Mouse (Mus musculus): Measurements from ENCODE around the gene Klhl30. TPM values are rescaled to one million over a fixed set of nuclear protein-coding genes. Genes with fewer than 3 reads are reported as not detected.

The Klhl30 gene
- polyA plus RNA-seq, 1 experiment from 2014 or later, result 0.64 TPM

- Histone ChIP-seq H3K36me3 (ENCODE audit: control insufficient read depth, insufficient read depth, low read length) (no peaks in the 10 kb centered on the region), H3K4me2 (no peak overlapping the region), H3K27me3 (replicated peaks; ENCODE audit: control insufficient read depth, insufficient read depth, low read length) (peaks cover 49% of the 10 kb centered on the region), H3K27ac (ENCODE audit: low read depth, low read length) (no peak overlapping the region), H3K9me3 (ENCODE audit: control insufficient read depth, low read length) (no peaks in the 10 kb centered on the region), H3K9ac (ENCODE audit: low read depth, low read length) (no peak overlapping the region), H3K4me3 (ENCODE audit: low read depth, low read length) (no peak overlapping the region), H3K4me1 (replicated peaks; ENCODE audit: control insufficient read depth, insufficient read depth, low read length) (peaks cover 5% of the 10 kb centered on the region)
- peak; percentile 64 for DNase-seq (ENCODE audit: low spot score)
- ATAC-seq (replicated peaks; ENCODE audit: low FRiP score), result peak; percentile 63; the same call in 1 of the 2 replicates
- WGBS, result 30% methylated on average over 3 of the region's 3 CpGs
These were observed 3.9 kb upstream of the Klhl30 start for GRCm38 (mm10) chr1:91346892-91347291.

GRCm38 (mm10) chr1:91351249-91351648 lies 433 bp downstream of the Klhl30 start:
- H3K9ac ChIP-seq (ENCODE audit: low read depth, low read length), result no peak overlapping the region
- WGBS, result 72% methylated on average over 3 of the region's 3 CpGs
- no peaks in the 10 kb centered on the region for H3K9me3 ChIP-seq (ENCODE audit: control insufficient read depth, low read length)
- H3K4me1 ChIP-seq (replicated peaks; ENCODE audit: control insufficient read depth, insufficient read depth, low read length), result no peaks in the 10 kb centered on the region
- no peak overlapping the region for H3K4me2 ChIP-seq
- no peaks in the 10 kb centered on the region for H3K36me3 ChIP-seq (ENCODE audit: control insufficient read depth, insufficient read depth, low read length)
- ATAC-seq (replicated peaks; ENCODE audit: low FRiP score) (no peak), DNase-seq (ENCODE audit: low spot score) (no peak)
- no peak overlapping the region for H3K4me3 ChIP-seq (ENCODE audit: low read depth, low read length)
- no peak overlapping the region for H3K27ac ChIP-seq (ENCODE audit: low read depth, low read length)
- H3K27me3 ChIP-seq (replicated peaks; ENCODE audit: control insufficient read depth, insufficient read depth, low read length), result peaks cover 6% of the 10 kb centered on the region

- Histone ChIP-seq H3K4me2 (no peak overlapping the region), H3K9ac (ENCODE audit: low read depth, low read length) (no peak overlapping the region), H3K27me3 (replicated peaks; ENCODE audit: control insufficient read depth, insufficient read depth, low read length) (no peaks in the 10 kb centered on the region; the same call in 1 of the 2 replicates), H3K27ac (ENCODE audit: low read depth, low read length) (no peak overlapping the region), H3K4me1 (replicated peaks; ENCODE audit: control insufficient read depth, insufficient read depth, low read length) (no peaks in the 10 kb centered on the region), H3K36me3 (ENCODE audit: control insufficient read depth, insufficient read depth, low read length) (no peaks in the 10 kb centered on the region), H3K4me3 (ENCODE audit: low read depth, low read length) (no peak overlapping the region), H3K9me3 (ENCODE audit: control insufficient read depth, low read length) (no peaks in the 10 kb centered on the region)
- WGBS, result 79% methylated on average over 2 of the region's 2 CpGs
- ATAC-seq (replicated peaks; ENCODE audit: low FRiP score), result no peak
- DNase-seq (ENCODE audit: low spot score), result no peak
These were observed 1.5 kb downstream of the Klhl30 start for GRCm38 (mm10) chr1:91352277-91352676.

- H3K4me2 ChIP-seq, result no peak overlapping the region
- DNase-seq (ENCODE audit: low spot score), result no peak
- H3K4me3 ChIP-seq (ENCODE audit: low read depth, low read length), result no peak overlapping the region
- H3K4me1 ChIP-seq (replicated peaks; ENCODE audit: control insufficient read depth, insufficient read depth, low read length), result no peaks in the 10 kb centered on the region
- no peak overlapping the region for H3K27ac ChIP-seq (ENCODE audit: low read depth, low read length)
- H3K9ac ChIP-seq (ENCODE audit: low read depth, low read length), result no peak overlapping the region
- no peaks in the 10 kb centered on the region for H3K36me3 ChIP-seq (ENCODE audit: control insufficient read depth, insufficient read depth, low read length)
- ATAC-seq (replicated peaks; ENCODE audit: low FRiP score), result no peak
- 83% methylated on average over 11 of the region's 11 CpGs for WGBS
- no peaks in the 10 kb centered on the region for H3K9me3 ChIP-seq (ENCODE audit: control insufficient read depth, low read length)
- no peaks in the 10 kb centered on the region for H3K27me3 ChIP-seq (replicated peaks; ENCODE audit: control insufficient read depth, insufficient read depth, low read length)
These were observed 5.3 kb downstream of the Klhl30 start for GRCm38 (mm10) chr1:91356105-91356504.

GRCm38 (mm10) chr1:91362113-91362512 lies 11.3 kb downstream of the Klhl30 start:
- ATAC-seq (replicated peaks; ENCODE audit: low FRiP score) (no peak), DNase-seq (ENCODE audit: low spot score) (no peak)
- H3K36me3 ChIP-seq (ENCODE audit: control insufficient read depth, insufficient read depth, low read length), result no peaks in the 10 kb centered on the region
- no peak overlapping the region for H3K4me3 ChIP-seq (ENCODE audit: low read depth, low read length)
- peaks cover 2% of the 10 kb centered on the region; the same call in 1 of the 2 replicates for H3K27me3 ChIP-seq (replicated peaks; ENCODE audit: control insufficient read depth, insufficient read depth, low read length)
- 73% methylated on average over 5 of the region's 5 CpGs for WGBS
- H3K9me3 ChIP-seq (ENCODE audit: control insufficient read depth, low read length), result no peaks in the 10 kb centered on the region
- H3K4me2 ChIP-seq, result no peak overlapping the region
- H3K4me1 ChIP-seq (replicated peaks; ENCODE audit: control insufficient read depth, insufficient read depth, low read length), result peaks cover 13% of the 10 kb centered on the region
- H3K9ac ChIP-seq (ENCODE audit: low read depth, low read length), result no peak overlapping the region
- H3K27ac ChIP-seq (ENCODE audit: low read depth, low read length), result no peak overlapping the region

GRCm38 (mm10) chr1:91364822-91365644 lies 14.2 kb downstream of the Klhl30 start:
- H3K36me3 ChIP-seq (ENCODE audit: control insufficient read depth, insufficient read depth, low read length), result peaks cover 2% of the 10 kb centered on the region; the same call in 1 of the 2 replicates
- ATAC-seq (replicated peaks; ENCODE audit: low FRiP score), result no peak
- WGBS, result 89% methylated on average over 16 of the region's 16 CpGs

GRCm38 (mm10) chr1:91365816-91366214 lies 15.0 kb downstream of the Klhl30 start:
- WGBS, result 35% methylated on average over 8 of the region's 8 CpGs
- Histone ChIP-seq H3K27me3 (replicated peaks; ENCODE audit: control insufficient read depth, insufficient read depth, low read length) (peaks cover 4% of the 10 kb centered on the region; the same call in 1 of the 2 replicates), H3K9me3 (ENCODE audit: control insufficient read depth, low read length) (no peaks in the 10 kb centered on the region), H3K4me1 (replicated peaks; ENCODE audit: control insufficient read depth, insufficient read depth, low read length) (peaks cover 17% of the 10 kb centered on the region), H3K9ac (ENCODE audit: low read depth, low read length) (peak overlapping the region; percentile 51; the same call in 1 of the 2 replicates), H3K27ac (ENCODE audit: low read depth, low read length) (no peak overlapping the region), H3K36me3 (ENCODE audit: control insufficient read depth, insufficient read depth, low read length) (peaks cover 3% of the 10 kb centered on the region), H3K4me2 (peak overlapping the region; percentile 96), H3K4me3 (ENCODE audit: low read depth, low read length) (peak overlapping the region; percentile 63)
- no peak for ATAC-seq (replicated peaks; ENCODE audit: low FRiP score)
- no peak for DNase-seq (ENCODE audit: low spot score)

More at GRCm38 (mm10) chr1:91364822-91365644, 14.2 kb downstream of the Klhl30 start:
- no peaks in the 10 kb centered on the region for H3K9me3 ChIP-seq (ENCODE audit: control insufficient read depth, low read length)
- peaks cover 17% of the 10 kb centered on the region for H3K4me1 ChIP-seq (replicated peaks; ENCODE audit: control insufficient read depth, insufficient read depth, low read length)
- H3K4me3 ChIP-seq (ENCODE audit: low read depth, low read length), result no peak overlapping the region
- no peak overlapping the region for H3K27ac ChIP-seq (ENCODE audit: low read depth, low read length)
- H3K27me3 ChIP-seq (replicated peaks; ENCODE audit: control insufficient read depth, insufficient read depth, low read length), result peaks cover 4% of the 10 kb centered on the region; the same call in 1 of the 2 replicates
- DNase-seq (ENCODE audit: low spot score), result no peak
- H3K9ac ChIP-seq (ENCODE audit: low read depth, low read length), result no peak overlapping the region
- no peak overlapping the region for H3K4me2 ChIP-seq

GRCm38 (mm10) chr1:91366215-91367108 lies 15.6 kb downstream of the Klhl30 start, which contains the start of gene Erfe:
TSS of gene Erfe (plus strand) at chr1:91366430.
- H3K4me2 ChIP-seq, result peak within 1 kb of the TSS; percentile 96
- H3K27me3 ChIP-seq (replicated peaks; ENCODE audit: control insufficient read depth, insufficient read depth, low read length), result peaks cover 4% of the 10 kb centered on the region; the same call in 1 of the 2 replicates
- H3K4me1 ChIP-seq (replicated peaks; ENCODE audit: control insufficient read depth, insufficient read depth, low read length), result peaks cover 17% of the 10 kb centered on the region
- 0 out of 2 replicates have a peak within 1 kb of the TSS, but pooled peaks have one; percentile 17 for H3K27ac ChIP-seq (ENCODE audit: low read depth, low read length)
- H3K36me3 ChIP-seq (ENCODE audit: control insufficient read depth, insufficient read depth, low read length), result peaks cover 9% of the 10 kb centered on the region
- DNase-seq (ENCODE audit: low spot score) (peak; percentile 85), ATAC-seq (replicated peaks; ENCODE audit: low FRiP score) (peak; percentile 75)
- H3K9me3 ChIP-seq (ENCODE audit: control insufficient read depth, low read length), result no peaks in the 10 kb centered on the region
- H3K9ac ChIP-seq (ENCODE audit: low read depth, low read length), result peak within 1 kb of the TSS; percentile 80
- under 1% methylated on average over 68 of the region's 68 CpGs for WGBS
- H3K4me3 ChIP-seq (ENCODE audit: low read depth, low read length), result peak within 1 kb of the TSS; percentile 63

All from liver, embryonic 11.5 days (tissue).